Mouse (Mus musculus): ENCODE data around the gene Tmem143.

Tmem143 gene

GRCm38 (mm10) chr7:45881011-45881410 lies 15.7 kb upstream of the Tmem143 start:
- no peak for DNase-seq (ENCODE audit: low spot score in 2 of 2)

- DNase-seq (ENCODE audit: low spot score in 2 of 2): no peak
These were observed 9.5 kb upstream of the Tmem143 start for GRCm38 (mm10) chr7:45887246-45887645.

GRCm38 (mm10) chr7:45892651-45893050 lies 4.1 kb upstream of the Tmem143 start:
- no peak for DNase-seq (ENCODE audit: low spot score in 2 of 2)

DNA sequence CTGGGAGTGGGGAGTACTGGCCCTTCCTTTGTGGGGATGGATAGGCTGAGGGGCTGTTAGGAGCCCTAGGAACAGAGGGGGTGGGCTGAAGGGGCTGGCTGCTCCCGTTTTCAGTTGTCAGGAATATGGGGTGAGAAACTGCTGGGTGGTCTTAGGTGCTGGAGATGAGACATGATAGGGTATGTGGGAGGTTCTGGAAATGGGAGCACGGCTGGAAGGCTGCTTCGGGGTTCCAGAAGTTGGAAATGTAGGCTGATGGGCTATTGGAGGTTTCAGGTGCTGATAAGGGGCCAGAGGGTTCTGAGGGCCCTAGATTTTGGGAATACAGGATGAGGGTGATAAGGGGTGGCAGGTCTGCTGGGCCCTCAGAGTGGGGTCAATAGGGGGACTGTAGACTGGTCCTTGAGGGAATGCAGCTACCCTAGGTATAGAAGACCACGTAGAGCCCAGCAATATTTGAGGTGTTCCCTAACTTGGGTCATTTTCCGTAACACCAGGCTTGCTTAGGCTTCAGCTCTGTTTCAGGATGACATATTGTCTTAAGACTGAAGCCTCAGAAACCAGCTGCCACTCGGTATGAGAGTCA lies 717 bp upstream of the Tmem143 start:
- no peak for DNase-seq (ENCODE audit: low spot score in 2 of 2)

GRCm38 (mm10) chr7:45897258-45897757 lies 567 bp downstream of the Tmem143 start:
- DNase-seq (ENCODE audit: low spot score in 2 of 2): peak; percentile 70 to 75

GRCm38 (mm10) chr7:45898125-45898524 lies 1.4 kb downstream of the Tmem143 start:
- peak in 1 of 2 experiments; percentile 55 for DNase-seq (ENCODE audit: low spot score in 2 of 2)

GRCm38 (mm10) chr7:45901562-45901961 lies 4.8 kb downstream of the Tmem143 start:
- DNase-seq (ENCODE audit: low spot score in 2 of 2): peak in 1 of 2 experiments; percentile 58

DNA sequence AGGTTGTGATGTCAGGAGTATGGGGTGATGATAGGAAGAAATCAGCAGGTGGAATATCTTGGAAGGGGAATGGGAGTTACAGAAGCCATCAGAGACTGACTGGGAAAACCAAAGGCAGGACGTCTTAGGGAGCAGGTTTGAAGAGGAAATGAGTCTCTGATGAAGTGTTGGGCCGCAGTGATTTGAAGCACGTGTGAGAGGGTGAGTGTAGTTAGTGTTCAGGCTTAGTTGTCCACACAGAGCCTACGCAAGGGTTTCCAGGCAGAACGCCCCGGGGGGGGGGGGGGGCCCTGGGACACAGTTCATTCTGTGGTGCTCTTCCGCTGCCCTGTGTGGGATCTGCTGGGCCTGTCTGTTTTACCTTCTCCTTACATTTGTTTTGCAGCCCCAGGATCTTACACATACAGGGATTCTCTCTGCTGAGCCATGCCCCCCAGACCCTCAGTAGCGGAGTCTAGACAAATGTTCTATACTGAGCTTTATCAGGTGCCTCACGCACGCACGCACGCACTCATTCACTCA lies 5.8 kb downstream of the Tmem143 start:
- no peak for DNase-seq (ENCODE audit: low spot score in 2 of 2)

DNA sequence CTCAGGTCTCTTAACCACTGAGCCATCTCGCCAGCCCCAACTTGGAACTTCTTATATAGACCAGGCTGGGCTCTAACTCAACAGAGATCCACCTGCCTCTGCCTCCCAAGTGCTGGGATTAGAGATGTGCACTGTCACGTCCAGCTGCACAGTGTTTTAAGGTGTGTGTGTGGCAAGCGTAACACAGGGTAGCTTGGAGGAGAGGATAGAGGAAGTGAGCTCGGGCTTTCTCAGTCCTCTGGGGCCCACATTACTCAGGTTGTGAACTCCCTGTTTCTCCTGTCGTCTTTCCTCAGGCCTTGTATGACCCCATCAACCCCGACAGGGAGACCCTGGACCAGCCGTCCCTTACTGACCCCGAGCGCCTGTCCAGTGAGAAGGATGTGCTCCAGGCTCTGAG lies 9.9 kb downstream of the Tmem143 start:
- DNase-seq (ENCODE audit: low spot score in 2 of 2): no peak

GRCm38 (mm10) chr7:45908384-45908783 lies 11.6 kb downstream of the Tmem143 start:
- DNase-seq (ENCODE audit: low spot score in 2 of 2): no peak

DNA sequence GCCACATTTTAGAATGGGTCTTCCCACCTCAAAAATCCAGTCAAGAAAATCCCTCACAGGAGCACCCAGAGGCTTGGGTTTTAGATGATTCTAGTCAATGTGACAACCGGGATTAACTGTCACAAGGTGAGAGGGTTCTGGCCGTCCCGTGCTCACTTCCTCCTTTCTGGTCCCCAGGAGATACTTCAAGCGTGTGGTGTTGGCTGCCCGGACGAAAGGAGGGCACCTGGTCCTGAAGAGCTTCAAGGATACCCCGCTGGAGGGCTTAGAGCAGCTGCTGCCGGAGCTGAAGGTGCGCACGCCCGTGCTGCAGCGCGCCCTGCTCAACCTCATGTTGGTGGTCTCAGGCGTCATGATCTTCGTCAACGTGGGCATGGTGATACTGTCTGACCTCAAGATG lies 12.4 kb downstream of the Tmem143 start:
- no peak for DNase-seq (ENCODE audit: low spot score in 2 of 2)

GRCm38 (mm10) chr7:45914067-45914466 lies 17.3 kb downstream of the Tmem143 start:
- DNase-seq (ENCODE audit: low spot score in 2 of 2): no peak

DNA sequence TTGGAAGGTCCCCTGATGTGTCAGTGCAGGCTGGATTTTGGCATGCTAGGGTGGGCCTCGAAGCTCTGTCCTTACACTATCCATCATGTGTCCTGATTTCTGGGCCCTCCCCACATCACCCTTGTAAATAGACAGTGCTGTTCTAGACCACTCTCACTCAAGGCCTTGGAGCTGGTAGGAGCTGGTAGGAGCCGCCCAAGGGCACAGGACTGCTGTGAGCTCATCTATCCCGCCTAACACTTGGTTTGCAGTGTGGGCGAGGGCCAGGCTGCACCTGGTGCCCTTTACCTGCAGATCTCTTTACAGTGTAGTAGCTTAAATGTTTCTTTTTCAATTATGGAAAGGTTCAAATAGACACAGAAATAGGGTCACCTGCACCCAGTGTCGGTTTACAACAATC lies 18.3 kb downstream of the Tmem143 start:
- no peak for DNase-seq (ENCODE audit: low spot score in 2 of 2)

DNA sequence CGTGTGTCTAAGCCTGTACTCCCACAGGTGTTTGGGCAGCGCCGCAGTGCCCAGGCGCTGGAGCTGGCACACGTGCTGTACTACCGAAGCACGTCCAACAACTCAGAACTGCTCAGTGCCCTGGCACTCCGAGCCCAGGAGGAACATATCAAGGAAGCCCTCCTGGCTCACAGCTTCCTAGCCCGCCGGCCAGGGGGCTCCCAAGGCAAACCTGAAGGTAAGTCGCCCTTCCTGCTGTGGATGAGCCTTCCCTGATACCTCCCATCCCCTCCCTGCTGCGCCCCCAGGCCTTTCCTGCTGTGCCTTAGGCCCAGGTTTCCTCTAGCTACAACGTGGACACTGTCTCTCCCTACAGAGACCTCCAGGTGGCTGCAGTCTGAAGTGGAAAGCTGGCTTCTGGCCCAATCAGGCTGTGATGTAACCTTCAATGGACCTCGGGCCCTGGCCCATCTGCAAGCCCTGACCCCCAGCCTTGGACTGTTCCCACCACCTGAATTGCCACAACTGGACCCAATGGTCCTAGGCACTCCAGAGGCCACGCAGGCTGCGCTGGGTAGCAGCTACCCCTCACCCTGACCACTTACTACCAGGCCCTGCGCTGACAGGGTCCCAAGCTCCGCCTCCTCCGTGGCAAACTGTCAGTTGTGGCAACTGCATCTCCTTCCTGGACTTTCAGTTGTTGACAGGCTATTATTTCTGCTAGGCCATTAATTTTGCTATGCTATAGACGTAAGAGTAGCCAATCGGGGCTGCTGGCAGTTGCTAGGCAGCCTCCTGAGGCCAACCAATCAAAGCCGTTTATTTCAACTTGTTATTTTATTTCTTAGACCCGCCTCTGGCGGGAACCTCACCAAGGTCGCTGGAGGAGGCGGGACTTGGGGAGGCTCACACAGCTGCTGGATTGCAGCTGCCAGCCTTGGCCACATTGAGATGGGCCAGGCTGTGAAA lies 19.6 kb downstream of the Tmem143 start:
- peak; percentile 73 to 88 for DNase-seq (ENCODE audit: low spot score in 2 of 2)

DNA sequence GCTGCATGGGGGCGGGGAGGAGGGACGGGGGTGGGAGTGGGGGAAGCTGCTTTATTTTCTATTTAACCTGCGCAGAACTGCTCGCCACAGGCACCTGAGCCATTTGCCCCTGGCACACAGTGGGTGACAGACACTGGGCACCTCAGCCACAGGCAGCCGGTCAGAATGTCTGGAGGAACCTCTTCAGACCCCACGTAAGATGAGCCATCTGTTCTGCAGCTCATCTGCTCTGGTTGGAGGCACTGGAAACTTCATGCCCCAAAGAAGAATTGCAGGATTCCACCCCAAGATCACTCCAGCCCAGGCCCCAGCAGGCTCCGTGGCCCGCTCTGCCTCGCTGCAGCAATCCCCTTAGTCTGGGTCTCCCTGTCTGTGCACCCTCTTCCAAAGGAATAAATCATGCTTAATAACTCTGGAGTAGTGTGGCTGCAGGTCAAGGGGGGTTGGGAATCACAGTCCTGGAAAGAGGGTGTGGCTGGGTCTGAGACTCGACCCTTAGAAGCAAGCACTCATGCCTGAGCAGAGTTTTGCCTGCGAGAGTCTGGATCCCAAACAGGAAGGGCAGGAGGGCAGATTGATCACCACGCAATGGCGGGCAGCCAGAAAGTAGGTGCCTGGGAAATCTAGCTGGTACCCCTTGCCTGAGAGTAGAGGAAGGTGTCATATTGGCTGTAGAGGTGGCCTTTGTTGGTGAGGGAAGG lies 20.4 kb downstream of the Tmem143 start:
- no peak for DNase-seq (ENCODE audit: low spot score in 2 of 2)

GRCm38 (mm10) chr7:45917926-45918325 lies 21.2 kb downstream of the Tmem143 start:
- DNase-seq (ENCODE audit: low spot score in 2 of 2): no peak

DNA sequence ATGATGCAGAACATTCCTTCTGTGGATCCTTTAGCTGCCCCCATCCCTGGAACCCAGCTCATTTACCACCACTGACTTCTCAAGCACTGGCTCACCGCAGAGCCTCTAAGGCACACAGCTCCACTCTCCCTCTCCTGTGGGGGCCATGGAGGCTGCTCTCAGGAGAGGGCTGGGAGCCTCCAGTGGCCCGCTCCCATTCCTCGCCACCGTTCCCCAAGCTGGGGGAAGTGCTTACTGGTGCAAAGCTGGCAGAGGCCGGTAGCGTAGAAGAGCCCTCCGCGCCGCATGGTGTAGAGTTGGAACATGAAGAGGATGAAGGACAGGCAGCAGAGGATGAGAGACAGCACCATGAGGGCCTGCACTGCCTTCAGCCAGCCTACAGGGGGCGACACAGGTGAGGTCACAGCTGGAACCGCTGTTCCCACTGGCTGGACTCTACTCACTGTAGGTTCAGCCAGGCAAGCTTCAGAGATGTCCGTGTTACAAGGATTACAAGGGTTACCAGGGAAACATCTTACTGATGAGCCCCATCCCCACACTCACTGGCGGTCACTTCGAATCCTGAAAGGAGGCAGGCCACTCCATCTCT lies 22.4 kb downstream of the Tmem143 start:
- DNase-seq (ENCODE audit: low spot score in 2 of 2): peak; percentile 31 to 67

DNA sequence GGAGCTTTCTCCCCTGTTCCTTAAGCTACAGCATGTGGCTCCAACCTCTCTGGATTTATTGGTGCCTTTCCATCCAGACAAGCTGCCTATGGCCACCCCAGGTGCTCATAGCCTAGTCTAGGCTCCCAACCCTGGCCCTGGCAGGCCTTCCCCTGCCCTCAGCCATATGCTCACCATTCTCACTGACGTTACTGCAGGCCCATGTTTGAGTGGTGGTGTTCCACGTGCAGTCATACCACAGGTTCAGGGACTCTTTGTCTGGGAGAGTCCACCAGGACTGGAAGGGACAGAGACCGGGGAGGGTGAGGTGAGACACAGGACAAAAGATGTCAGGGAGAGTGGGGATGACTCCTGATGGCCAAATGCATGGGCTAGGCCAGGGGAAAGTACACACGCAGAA lies 23.0 kb downstream of the Tmem143 start:
- DNase-seq (ENCODE audit: low spot score in 2 of 2): peak in 1 of 2 experiments; percentile 26

GRCm38 (mm10) chr7:45920583-45921241 lies 24.0 kb downstream of the Tmem143 start:
- DNase-seq (ENCODE audit: low spot score in 2 of 2): peak; percentile 29 to 41

GRCm38 (mm10) chr7:45921242-45921621 lies 24.5 kb downstream of the Tmem143 start, which contains the start of gene Emp3:
Emp3 (minus strand) TSS chr7:45921404.
- peak; percentile 44 to 75 for DNase-seq (ENCODE audit: low spot score in 2 of 2)

All from spleen, postnatal 10 days (tissue).